Mouse (Mus musculus) adrenal gland (tissue): ENCODE data around the gene Gas2.

ENCODE experiments used
- intact Hi-C: fragments of 180-260 bp; cut with DNase I; formaldehyde crosslinking; loops from one replicate; pipeline ENCODE4 v1.15.1; 2025

Gas2 gene

DNA sequence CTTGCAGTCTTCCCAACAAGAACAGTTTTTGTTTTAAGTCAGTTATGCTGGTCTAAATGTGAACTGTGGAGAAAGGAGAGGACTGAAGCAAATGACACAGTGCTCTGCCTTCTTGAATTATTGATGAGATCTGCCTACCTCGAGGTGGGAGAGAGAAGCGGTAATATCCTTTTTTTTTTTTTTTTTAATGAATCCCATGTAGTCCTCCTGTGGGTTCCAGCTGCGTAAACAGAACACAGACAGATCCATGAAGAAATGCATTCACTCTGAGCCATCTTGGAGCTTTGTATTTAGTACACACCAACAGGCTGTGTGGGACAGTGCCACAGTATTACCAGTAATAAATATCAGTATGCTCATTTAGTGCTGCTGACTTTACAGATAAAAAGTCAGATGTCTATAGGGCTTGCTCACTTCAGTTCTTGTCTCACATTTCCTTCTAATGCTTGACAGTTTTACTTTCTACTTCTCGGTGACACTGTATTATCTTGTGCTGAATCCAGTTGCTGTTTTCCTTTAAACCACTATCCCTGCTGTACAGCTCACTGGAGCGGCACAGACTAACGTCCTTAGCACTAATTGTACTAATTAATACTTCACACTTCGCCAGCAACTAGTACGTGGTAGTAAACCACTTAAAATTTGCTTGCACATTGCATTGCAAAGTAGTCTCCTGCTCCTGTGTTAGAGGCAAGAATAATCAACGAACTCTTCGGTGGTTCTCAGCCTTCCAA, 100.6 kb downstream of the Gas2 start:
- intact Hi-C loops = loop anchor here (10.0 kb wide), 1 partner anchor 228 kb away; no protein-coding TSS in a partner anchor

- intact Hi-C loops = loop anchor here (5.0 to 10.0 kb wide), 2 partner anchors 112 to 230 kb away; no protein-coding TSS in a partner anchor
These were observed 102.9 kb downstream of the Gas2 start for GRCm38 (mm10) chr7:51964681-51965080.

- intact Hi-C loops = loop anchor here (5.0 to 10.0 kb wide), 2 partner anchors 115 to 233 kb away; no protein-coding TSS in a partner anchor
These were observed 105.8 kb downstream of the Gas2 start for GRCm38 (mm10) chr7:51967581-51967980.

- intact Hi-C loops = loop anchor here (5.0 to 10.0 kb wide), 2 partner anchors 117 to 235 kb away; no protein-coding TSS in a partner anchor
These were observed 107.6 kb downstream of the Gas2 start for GRCm38 (mm10) chr7:51969379-51969778.

DNA sequence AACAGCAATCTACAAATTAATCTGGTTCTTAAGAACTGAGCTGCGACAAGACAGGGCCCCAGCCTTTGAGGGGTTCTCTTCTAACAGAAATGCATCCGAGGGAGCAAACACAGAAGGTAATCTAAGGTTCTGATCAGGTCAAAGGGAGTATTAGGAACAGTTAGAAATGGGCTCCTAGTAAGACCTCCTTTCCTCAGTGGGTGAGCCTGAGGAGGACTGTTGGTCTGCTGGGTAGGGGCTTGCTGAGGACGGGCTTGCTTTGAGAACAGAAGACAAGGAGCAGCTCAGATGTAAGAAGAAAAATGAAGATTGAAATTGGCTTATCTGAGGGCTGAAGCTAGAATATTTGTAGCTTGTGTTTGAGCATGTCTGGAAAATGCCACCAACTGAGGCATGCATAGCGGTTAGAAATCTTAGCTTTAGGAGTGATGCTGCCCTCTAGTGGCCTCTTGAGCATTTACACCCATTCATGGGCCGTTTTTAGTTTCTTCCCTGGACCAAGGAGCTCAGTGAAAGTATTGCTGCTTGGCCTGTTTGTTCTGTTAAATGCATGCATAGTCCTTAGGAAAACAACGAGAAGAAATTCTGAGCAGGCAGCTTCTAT, 110.5 kb downstream of the Gas2 start:
- intact Hi-C loops = no loop called here

GRCm38 (mm10) chr7:51973091-51973490, 111.3 kb downstream of the Gas2 start:
- intact Hi-C loops = no loop called here

DNA sequence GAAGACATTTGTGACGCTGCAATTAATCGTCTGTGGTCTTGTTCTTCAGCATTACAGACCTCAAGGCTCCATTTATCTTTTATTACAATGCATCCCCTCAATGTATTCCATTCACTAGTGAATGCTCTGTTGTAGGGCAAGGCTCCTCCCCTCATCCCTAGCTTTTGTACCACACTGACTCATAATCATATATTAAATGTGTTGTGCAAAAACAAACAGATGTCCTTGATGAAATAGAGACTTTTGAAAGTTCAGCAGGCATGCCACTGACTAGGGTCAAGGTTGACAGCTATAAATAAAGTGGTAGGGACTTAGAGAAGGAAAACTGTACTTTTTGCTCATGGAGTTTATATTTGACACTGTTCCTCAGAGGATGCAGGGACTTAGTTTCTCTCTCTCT, 111.7 kb downstream of the Gas2 start:
- intact Hi-C loops = no loop called here

- intact Hi-C loops = no loop called here
These were observed 113.4 kb downstream of the Gas2 start for GRCm38 (mm10) chr7:51975181-51975580.

DNA sequence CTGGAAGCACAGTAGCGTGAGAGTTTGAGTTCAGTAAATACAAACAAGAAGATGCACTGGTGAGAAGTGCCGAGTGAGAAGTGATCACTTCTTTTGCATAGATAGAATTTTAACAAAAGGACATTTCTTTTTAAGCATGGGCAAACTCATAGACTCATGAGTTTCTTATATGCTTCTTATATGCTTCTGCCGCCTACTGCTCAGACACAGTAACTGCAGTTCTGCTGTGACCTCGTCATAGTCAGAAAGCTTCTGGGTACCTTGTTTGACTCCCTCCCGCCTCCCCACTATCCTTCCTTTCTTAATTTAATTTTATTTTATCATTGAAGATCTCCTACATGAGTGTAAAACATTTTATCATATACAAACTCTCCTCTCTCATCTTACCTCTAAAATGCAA, 117.5 kb downstream of the Gas2 start:
- intact Hi-C loops = loop anchor here (2.0 kb wide), 1 partner anchor 360 kb away; no protein-coding TSS in a partner anchor

DNA sequence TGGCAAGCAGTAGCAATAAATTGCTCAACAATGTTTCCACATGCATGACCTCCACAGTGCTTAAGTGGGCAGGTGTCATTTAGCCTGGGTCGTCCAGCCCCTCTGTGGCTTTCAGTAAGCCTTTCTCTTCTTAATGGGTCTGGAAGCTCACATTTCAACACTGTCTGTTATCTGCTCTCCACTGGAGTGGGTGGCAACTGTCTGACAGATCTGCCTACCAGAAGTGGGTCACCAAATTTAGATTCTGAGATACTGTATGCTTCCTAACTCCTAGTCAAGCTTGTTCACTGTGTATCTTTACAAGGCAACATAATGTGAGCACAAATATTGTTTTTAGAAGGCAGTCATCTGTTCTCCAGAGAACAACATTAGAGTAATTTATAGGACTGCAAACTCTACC, 120.5 kb downstream of the Gas2 start:
- intact Hi-C loops = no loop called here

- intact Hi-C loops = no loop called here
These were observed 123.9 kb downstream of the Gas2 start for GRCm38 (mm10) chr7:51985763-51986162.

DNA sequence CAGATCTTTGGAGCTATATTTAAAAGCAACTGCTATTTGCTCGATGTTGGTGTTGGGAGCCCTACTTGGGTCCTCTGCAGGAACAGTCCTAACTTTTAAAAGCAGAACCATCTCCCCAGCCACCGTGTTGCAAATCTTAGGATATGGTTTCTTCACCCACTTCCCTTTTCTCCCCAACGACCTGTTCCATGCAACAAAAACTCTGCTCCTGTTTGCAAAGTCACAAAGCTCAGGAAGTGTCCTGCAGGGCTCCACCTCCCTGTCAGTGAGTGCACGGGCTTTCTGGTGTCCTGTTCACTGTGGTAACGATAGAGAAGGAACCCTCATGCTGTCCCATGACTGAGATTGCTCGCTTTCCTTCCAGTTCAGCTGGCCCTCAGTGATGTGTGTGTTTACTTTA, 125.1 kb downstream of the Gas2 start:
- intact Hi-C loops = no loop called here

DNA sequence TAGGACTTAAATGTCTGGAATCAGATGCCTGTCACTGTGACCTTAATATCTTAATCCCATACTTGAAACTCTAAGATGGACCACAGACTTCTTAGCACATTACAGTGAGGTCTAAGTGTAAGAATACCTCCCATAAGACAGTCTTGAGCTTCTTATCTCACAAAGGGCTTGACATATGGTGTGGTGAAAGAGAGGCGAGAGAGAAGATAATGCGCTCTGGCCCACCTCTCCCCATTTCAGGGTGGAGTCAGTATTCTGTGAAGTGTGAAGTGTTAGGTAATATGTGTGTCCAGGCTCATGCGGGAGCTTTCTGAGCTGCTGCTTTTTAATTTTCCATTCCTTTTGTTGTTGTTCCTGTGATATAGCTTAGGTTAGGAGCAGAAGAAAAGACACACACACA, 129.2 kb downstream of the Gas2 start:
- intact Hi-C loops = no loop called here

DNA sequence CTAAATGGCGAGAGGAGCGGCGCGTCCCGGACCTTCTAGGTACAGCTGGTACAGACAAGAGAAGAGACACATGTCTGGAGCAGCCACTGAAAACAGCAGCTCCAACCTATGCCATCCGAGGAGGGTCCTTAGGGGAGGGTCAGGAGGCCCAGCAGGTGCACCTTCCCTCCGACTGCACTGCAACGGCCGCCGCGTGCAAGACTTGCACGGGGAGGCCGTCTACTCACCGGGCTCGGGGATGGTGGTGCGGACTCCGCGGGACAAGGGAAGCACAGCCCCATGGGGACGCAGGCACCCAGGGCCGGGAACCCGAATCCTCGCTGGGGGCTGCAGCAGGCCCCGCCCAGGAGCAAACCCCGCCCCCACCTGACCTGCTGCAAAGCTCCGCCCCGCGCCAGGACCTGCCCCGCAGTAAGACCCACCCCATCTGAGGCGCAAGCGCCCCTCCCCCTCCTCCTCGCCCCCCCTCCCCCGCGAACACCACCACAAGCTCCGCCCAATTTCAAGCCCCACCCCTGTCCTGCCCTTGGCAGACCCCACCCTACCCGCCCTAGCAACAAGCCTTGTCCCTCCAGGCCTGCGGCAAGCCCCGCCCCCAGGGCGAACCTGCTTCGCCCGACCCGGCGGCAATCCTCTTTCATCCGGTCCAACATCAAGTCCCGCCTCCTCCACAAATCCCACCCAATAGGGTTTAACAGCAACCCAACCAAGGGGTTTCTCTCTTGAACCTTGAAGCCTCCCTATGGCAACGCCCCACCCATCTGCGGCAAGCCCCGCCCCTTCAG, 143.9 kb downstream of the Gas2 start, which contains the start of gene Svip:
Gene Svip, minus strand, starts transcription at position 508 of the 785 bp plus-strand sequence.
- intact Hi-C loops = no loop called here

GRCm38 (mm10) chr7:52006296-52006630, 144.4 kb downstream of the Gas2 start:
- intact Hi-C loops = no loop called here

DNA sequence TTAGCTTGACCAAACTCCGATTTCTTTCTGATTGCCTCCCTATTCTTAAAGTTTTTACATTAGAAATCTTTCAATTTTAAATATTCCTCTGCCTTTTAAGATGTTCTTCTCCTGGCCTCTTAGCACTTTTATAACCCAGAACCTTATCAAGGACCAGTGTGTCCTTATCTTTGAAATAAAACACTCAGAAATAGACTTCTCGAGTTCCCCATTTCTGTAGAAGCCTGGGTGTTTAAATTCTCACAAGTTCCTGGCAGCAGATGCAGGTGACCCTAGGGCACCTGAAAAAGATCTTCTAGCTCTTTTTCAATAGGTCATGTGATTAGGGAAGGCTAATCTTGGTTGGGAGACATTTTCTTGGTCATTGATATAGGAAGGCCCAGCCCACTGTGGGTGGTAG, 145.3 kb downstream of the Gas2 start:
- intact Hi-C loops = no loop called here

DNA sequence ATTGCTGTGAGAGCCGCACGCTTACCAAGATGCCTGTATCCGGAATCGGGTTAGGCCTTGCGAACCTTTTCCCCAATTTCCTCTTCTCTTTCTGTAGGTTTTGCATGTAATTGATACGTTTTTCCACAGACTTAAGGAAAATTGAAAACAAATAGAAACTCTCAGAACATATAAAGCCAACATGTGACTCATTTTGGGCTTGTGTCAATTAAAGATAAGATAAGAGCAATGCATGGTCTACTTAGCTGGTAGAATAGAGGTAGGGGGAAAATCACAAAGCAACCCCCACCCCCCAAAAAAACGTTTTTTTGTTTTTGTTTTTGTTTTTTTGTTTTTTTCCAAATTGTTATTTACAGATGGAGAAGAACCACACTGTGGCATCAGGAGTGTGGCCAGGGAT, 151.6 kb downstream of the Gas2 start:
- intact Hi-C loops = no loop called here

DNA sequence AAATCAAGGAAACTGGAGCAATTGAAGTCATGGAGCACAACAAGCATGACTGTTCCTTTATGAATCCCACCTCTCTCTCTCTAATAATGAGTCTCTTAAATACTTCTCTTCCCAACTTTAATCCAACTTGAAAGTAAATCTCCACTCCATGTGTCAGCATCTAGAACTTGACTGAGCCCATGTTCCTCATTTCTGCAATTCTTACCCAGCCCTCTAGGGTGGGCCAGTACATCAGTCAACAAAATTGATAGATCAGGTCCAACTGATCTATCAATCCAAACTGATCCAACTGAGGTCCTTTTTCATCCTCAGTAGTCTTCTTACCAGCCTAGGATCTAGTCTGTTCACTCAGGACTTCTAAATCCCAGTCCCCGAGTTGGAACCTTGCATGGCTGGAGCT, 153.4 kb downstream of the Gas2 start:
- intact Hi-C loops = no loop called here

DNA sequence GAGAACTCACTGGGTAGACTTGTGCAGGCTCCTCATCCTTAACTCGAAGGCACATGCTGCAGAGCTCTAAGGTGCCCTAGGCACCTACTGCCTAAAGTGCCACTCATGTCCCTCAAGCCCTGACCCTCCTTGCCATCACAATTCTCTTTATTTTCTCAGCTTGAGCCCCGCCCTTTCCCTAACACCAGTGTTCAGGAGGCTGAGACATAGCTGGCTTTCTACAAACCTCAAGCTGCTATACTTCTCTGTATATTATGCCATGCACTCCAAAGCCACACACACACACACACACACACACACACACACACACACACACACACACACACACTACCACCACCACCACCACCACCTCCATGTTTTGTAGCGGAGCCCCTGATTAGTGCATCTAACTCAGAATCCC, 153.8 kb downstream of the Gas2 start, which contains the start of gene 1700015G11Rik:
Gene 1700015G11Rik, minus strand, starts transcription at position 101 of the 400 bp plus-strand sequence.
- intact Hi-C loops = no loop called here

DNA sequence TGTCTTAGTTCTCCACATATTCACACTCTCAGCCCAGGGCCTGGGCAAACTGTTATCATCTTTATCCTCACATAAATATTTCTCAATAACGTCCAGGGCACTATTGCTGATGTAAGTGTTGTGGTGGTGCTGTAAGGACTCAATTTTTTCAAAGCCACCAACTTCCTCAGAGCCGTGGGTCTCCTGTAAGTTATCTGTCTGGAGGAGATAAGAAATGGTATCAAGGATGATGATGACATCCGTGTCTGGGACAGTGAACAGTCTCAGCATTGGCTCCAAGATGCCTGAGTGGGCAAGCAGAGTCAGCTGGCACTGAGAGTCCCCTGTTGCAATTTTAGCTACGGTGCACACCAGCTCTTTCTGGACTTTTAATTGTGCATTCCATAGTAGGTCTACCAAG, 160.2 kb downstream of the Gas2 start:
- intact Hi-C loops = no loop called here

- intact Hi-C loops = no loop called here
These were observed 162.3 kb downstream of the Gas2 start for GRCm38 (mm10) chr7:52024050-52024626.
